Mouse (Mus musculus): ENCODE data around the gene Emc7.

Gene Emc7

GRCm38 (mm10) chr2:112476554-112476953, 21.8 kb downstream of the Emc7 start:
- DNase-seq (ENCODE audit: low read depth): no peak

GRCm38 (mm10) chr2:112480669-112481068, 25.9 kb downstream of the Emc7 start, which contains the start of gene Chrm5:
Gene Chrm5 (minus strand): TSS chr2:112480769.
- no peak for DNase-seq (ENCODE audit: low read depth)

- DNase-seq (ENCODE audit: low read depth): peak; percentile 20
These were observed 26.8 kb downstream of the Emc7 start for GRCm38 (mm10) chr2:112481564-112481963.

GRCm38 (mm10) chr2:112482533-112483333, 27.9 kb downstream of the Emc7 start:
- no peak for DNase-seq (ENCODE audit: low read depth)

GRCm38 (mm10) chr2:112483334-112483651, 28.5 kb downstream of the Emc7 start:
- DNase-seq (ENCODE audit: low read depth): no peak

GRCm38 (mm10) chr2:112484886-112485285, 30.1 kb downstream of the Emc7 start:
- DNase-seq (ENCODE audit: low read depth): no peak

GRCm38 (mm10) chr2:112490483-112491196, 35.8 kb downstream of the Emc7 start:
- no peak for DNase-seq (ENCODE audit: low read depth)

GRCm38 (mm10) chr2:112491629-112492028, 36.8 kb downstream of the Emc7 start:
- DNase-seq (ENCODE audit: low read depth): no peak

- peak; percentile 29 for DNase-seq (ENCODE audit: low read depth)
These were observed 37.6 kb downstream of the Emc7 start for GRCm38 (mm10) chr2:112492431-112492855.

GRCm38 (mm10) chr2:112492856-112493538, 38.2 kb downstream of the Emc7 start, which contains the start of gene Aven:
Gene Aven (plus strand): TSS chr2:112492964.
- DNase-seq (ENCODE audit: low read depth): peak; percentile 37

- DNase-seq (ENCODE audit: low read depth): no peak
These were observed 38.9 kb downstream of the Emc7 start for GRCm38 (mm10) chr2:112493539-112494260.

- DNase-seq (ENCODE audit: low read depth): no peak
These were observed 43.1 kb downstream of the Emc7 start for GRCm38 (mm10) chr2:112497851-112498250.

- DNase-seq (ENCODE audit: low read depth): peak; percentile 31
These were observed 46.4 kb downstream of the Emc7 start for GRCm38 (mm10) chr2:112501209-112501608.

- DNase-seq (ENCODE audit: low read depth): no peak
These were observed 49.2 kb downstream of the Emc7 start for GRCm38 (mm10) chr2:112503978-112504377.

- no peak for DNase-seq (ENCODE audit: low read depth)
These were observed 52.1 kb downstream of the Emc7 start for GRCm38 (mm10) chr2:112506841-112507435.

- no peak for DNase-seq (ENCODE audit: low read depth)
These were observed 52.6 kb downstream of the Emc7 start for GRCm38 (mm10) chr2:112507444-112507843.

- no peak for DNase-seq (ENCODE audit: low read depth)
These were observed 55.3 kb downstream of the Emc7 start for GRCm38 (mm10) chr2:112510140-112510539.

- no peak for DNase-seq (ENCODE audit: low read depth)
These were observed 58.2 kb downstream of the Emc7 start for GRCm38 (mm10) chr2:112513036-112513435.

- DNase-seq (ENCODE audit: low read depth): no peak
These were observed 61.9 kb downstream of the Emc7 start for GRCm38 (mm10) chr2:112516728-112517127.

- DNase-seq (ENCODE audit: low read depth): no peak
These were observed 62.4 kb downstream of the Emc7 start for GRCm38 (mm10) chr2:112517218-112517617.

GRCm38 (mm10) chr2:112518541-112518940, 63.7 kb downstream of the Emc7 start:
- no peak for DNase-seq (ENCODE audit: low read depth)

All from fibroblast of lung, adult 2 months (primary cell).